In genomic region chr2:129296086-129296485, GRCm38 (mm10) we compare ENCODE assay signal across 8 mouse cellular contexts. TPM values are rescaled to one million over a fixed set of nuclear protein-coding genes. Genes with fewer than 3 reads are reported as not detected.
DNase-seq lines count a peak whose midpoint lies in the region; ATAC-seq and TF ChIP-seq lines count a peak whose summit lies in the region.

No protein-coding gene starts in this region.

- TF ChIP-seq EP300 in ES-Bruce4 (IDR thresholded peaks at IDR 0.05; ENCODE audit: insufficient read depth, low read depth, low read length) = no peak

- no peak for ATAC-seq in heart, embryonic 12.5 days (ENCODE audit: insufficient number of reproducible peaks, low FRiP score)
- no peak for ATAC-seq in forebrain, embryonic 14.5 days
- ATAC-seq in liver, embryonic 16.5 days (ENCODE audit: low read depth) = no peak
- no peak for ATAC-seq in activated CD4-positive, CD25-positive, alpha-beta regulatory T cell, adult 4 months
- no peak for ATAC-seq in frontal cortex, adult (ENCODE audit: low TSS enrichment)

- peak overlapping the region; percentile 97 for H3K4me3 ChIP-seq in heart, embryonic 12.5 days
- H3K4me3 ChIP-seq in ES-Bruce4 (ENCODE audit: low read depth, low read length) = peak overlapping the region; percentile 29
- peak overlapping the region; percentile 54 for H3K4me3 ChIP-seq in forebrain, embryonic 14.5 days (ENCODE audit: low read depth, low read length)
- H3K4me3 ChIP-seq in liver, embryonic 16.5 days (ENCODE audit: low read depth, low read length) = peak overlapping the region; percentile 93

- no peaks in the 10 kb centered on the region for H3K9me3 ChIP-seq in heart, embryonic 12.5 days (replicated peaks)
- H3K9me3 ChIP-seq in ES-Bruce4 (replicated peaks; ENCODE audit: control insufficient read depth, insufficient read depth, low read length, poor library complexity, severe bottlenecking) = no peaks in the 10 kb centered on the region
- H3K9me3 ChIP-seq in forebrain, embryonic 14.5 days (replicated peaks; ENCODE audit: control insufficient read depth, low read length) = no peaks in the 10 kb centered on the region
- no peaks in the 10 kb centered on the region for H3K9me3 ChIP-seq in liver, embryonic 16.5 days (replicated peaks; ENCODE audit: control insufficient read depth, low read length)

- TF ChIP-seq POLR2A in ES-Bruce4 (IDR thresholded peaks at IDR 0.05; ENCODE audit: insufficient read depth, low read length) = no peak

- H3K9ac ChIP-seq in heart, embryonic 12.5 days = peak overlapping the region; percentile 87
- peak overlapping the region; percentile 78 for H3K9ac ChIP-seq in ES-Bruce4 (ENCODE audit: low read depth, poor library complexity, severe bottlenecking)
- peak overlapping the region; percentile 62; the same call in 1 of the 2 replicates for H3K9ac ChIP-seq in forebrain, embryonic 14.5 days (ENCODE audit: low read length)
- H3K9ac ChIP-seq in liver, embryonic 16.5 days (ENCODE audit: low read depth, low read length) = peak overlapping the region; percentile 96

- peak overlapping the region; percentile 86 for H3K4me2 ChIP-seq in heart, embryonic 12.5 days
- H3K4me2 ChIP-seq in forebrain, embryonic 14.5 days (ENCODE audit: low read length) = peak overlapping the region; percentile 51
- peak overlapping the region; percentile 73 for H3K4me2 ChIP-seq in liver, embryonic 16.5 days (ENCODE audit: low read depth, low read length)

- no peak overlapping the region for H3K27ac ChIP-seq in heart, embryonic 12.5 days (ENCODE audit: poor library complexity, severe bottlenecking)
- H3K27ac ChIP-seq in ES-Bruce4 (ENCODE audit: insufficient read depth, low read length) = no peak overlapping the region
- no peak overlapping the region for H3K27ac ChIP-seq in forebrain, embryonic 14.5 days (ENCODE audit: low read depth, low read length)
- peak overlapping the region; percentile 97 for H3K27ac ChIP-seq in liver, embryonic 16.5 days (ENCODE audit: low read length)

- H3K4me1 ChIP-seq in heart, embryonic 12.5 days (replicated peaks) = peaks cover 18% of the 10 kb centered on the region
- no peaks in the 10 kb centered on the region for H3K4me1 ChIP-seq in ES-Bruce4 (ENCODE audit: control insufficient read depth, insufficient read depth, low read length)
- no peaks in the 10 kb centered on the region; the same call in 1 of the 2 replicates for H3K4me1 ChIP-seq in forebrain, embryonic 14.5 days (ENCODE audit: control insufficient read depth, insufficient read depth, low read length)
- peaks cover 17% of the 10 kb centered on the region for H3K4me1 ChIP-seq in liver, embryonic 16.5 days (ENCODE audit: control insufficient read depth, low read depth, low read length)

- 62% methylated on average over 5 of the region's 5 CpGs for WGBS in heart, embryonic 12.5 days
- WGBS in forebrain, embryonic 14.5 days = 42% methylated on average over 5 of the region's 5 CpGs
- WGBS in liver, embryonic 16.5 days (ENCODE audit: insufficient replicate concordance) = 54% methylated on average over 5 of the region's 5 CpGs

- peaks cover 18% of the 10 kb centered on the region for H3K36me3 ChIP-seq in heart, embryonic 12.5 days
- H3K36me3 ChIP-seq in ES-Bruce4 (ENCODE audit: control insufficient read depth, insufficient read depth, low read length, poor library complexity, severe bottlenecking) = peaks cover under 1% of the 10 kb centered on the region; the same call in 1 of the 2 replicates
- no peaks in the 10 kb centered on the region for H3K36me3 ChIP-seq in forebrain, embryonic 14.5 days (ENCODE audit: control insufficient read depth, insufficient read depth, low read length)
- peaks cover 9% of the 10 kb centered on the region for H3K36me3 ChIP-seq in liver, embryonic 16.5 days (ENCODE audit: control insufficient read depth, insufficient read depth)

- DNase-seq in heart, adult 18-20 months = no peak
- DNase-seq in forebrain, embryonic 14.5 days (ENCODE audit: low spot score) = no peak
- DNase-seq in left cerebral cortex, adult 18-20 months (ENCODE audit: low spot score in 2 of 2) = no peak

- no peaks in the 10 kb centered on the region for H3K27me3 ChIP-seq in heart, embryonic 12.5 days (replicated peaks)
- H3K27me3 ChIP-seq in ES-Bruce4 (ENCODE audit: control insufficient read depth, insufficient read depth, low read length, poor library complexity, severe bottlenecking) = no peaks in the 10 kb centered on the region
- no peaks in the 10 kb centered on the region for H3K27me3 ChIP-seq in forebrain, embryonic 14.5 days (replicated peaks; ENCODE audit: control insufficient read depth, insufficient read depth, low read length)
- H3K27me3 ChIP-seq in liver, embryonic 16.5 days (ENCODE audit: control insufficient read depth, insufficient read depth, low read depth, low read length) = no peaks in the 10 kb centered on the region; the same call in 1 of the 2 replicates

- TF ChIP-seq CTCF in ES-Bruce4 (IDR thresholded peaks at IDR 0.05; ENCODE audit: low read depth, low read length) = no peak

RNA-seq across cellular contexts. Expression of gene Ckap2l, which starts 0.9 kb away (rescaled TPM):
- polyA plus RNA-seq in heart, embryonic 12.5 days (2016; fragmentation: Nextera tagmentation; extraction: Ambion mirVana) = 47.3 and 51.6 TPM in 2 replicates
- under 1 TPM; 0.39 to 0.42 TPM for total RNA-seq in heart, adult 18-20 months (2021)
- 53.1 and 58.1 TPM in 2 replicates for polyA plus RNA-seq in ES-Bruce4 (2011; ENCODE audit: insufficient read depth, insufficient read length, low read depth, missing spikeins)
- 36.6 and 44.2 TPM in 2 replicates for polyA plus RNA-seq in forebrain, embryonic 14.5 days (2014; fragmentation: Nextera tagmentation; extraction: Ambion mirVana)
- 24.6 and 27.2 TPM in 2 replicates for polyA plus RNA-seq in liver, embryonic 16.5 days (2015; fragmentation: Nextera tagmentation; extraction: Ambion mirVana)
- total RNA-seq in left cerebral cortex, adult 18-20 months (2021) = under 1 TPM; 0.30 to 0.37 TPM
- polyA plus RNA-seq in activated CD4-positive, CD25-positive, alpha-beta regulatory T cell, adult 4 months (2017; shearing (Covaris generic)) = 10 to 100 TPM; 10.8 to 18.2 TPM

RNA-seq across cellular contexts. Expression of gene Il1a, which starts 13.7 kb away (rescaled TPM):
- polyA plus RNA-seq in heart, embryonic 12.5 days (2016; fragmentation: Nextera tagmentation; extraction: Ambion mirVana) = not detected in 2 replicates
- not detected for total RNA-seq in heart, adult 18-20 months (2021)
- polyA plus RNA-seq in ES-Bruce4 (2011; ENCODE audit: insufficient read depth, insufficient read length, low read depth, missing spikeins) = not detected in 2 replicates
- 0.31 and 0.37 TPM in 2 replicates for polyA plus RNA-seq in forebrain, embryonic 14.5 days (2014; fragmentation: Nextera tagmentation; extraction: Ambion mirVana)
- polyA plus RNA-seq in liver, embryonic 16.5 days (2015; fragmentation: Nextera tagmentation; extraction: Ambion mirVana) = 3.7 and 4.2 TPM in 2 replicates
- total RNA-seq in left cerebral cortex, adult 18-20 months (2021) = under 1 TPM; 0.73 to 0.77 TPM
- polyA plus RNA-seq in activated CD4-positive, CD25-positive, alpha-beta regulatory T cell, adult 4 months (2017; shearing (Covaris generic)) = under 1 TPM; 0.20 to 0.33 TPM

Comparison
In these comparisons a context has a peak if more than half of its experiments do, and no peak if none do; other contexts are left out.
1. H3K4me3 ChIP-seq: peak in every context shown above with its lines; median percentile 97 in heart, embryonic 12.5 days; 93 in liver, embryonic 16.5 days; 54 in forebrain, embryonic 14.5 days; 29 in ES-Bruce4.